Mouse (Mus musculus): ENCODE results near the gene Prcd. TPM values are rescaled to one million over a fixed set of nuclear protein-coding genes. Genes with fewer than 3 reads are reported as not detected.
A peak's percentile ranks its signal among the peaks of the same experiment; 100 is the strongest.

The Prcd gene
- polyA plus RNA-seq, 1 experiment, result 2.8 TPM

GRCm38 (mm10) chr11:116654255-116654821 is 1.0 kb downstream of the Prcd start, which contains the start of gene Cygb:
TSS of gene Cygb (minus strand) at chr11:116654313.
- 8% methylated on average over 28 of the region's 28 CpGs for WGBS
- Histone ChIP-seq H3K4me3 (replicated peaks; ENCODE audit: extremely low read depth, low read depth, low read length) (peak within 1 kb of the TSS; percentile 58), H3K4me1 (ENCODE audit: control insufficient read depth, insufficient read depth, low read length) (peaks cover 16% of the 10 kb centered on the region; the same call in 1 of the 2 replicates)
- no peak for DNase-seq
- no peak for TF ChIP-seq CTCF (IDR thresholded peaks at IDR 0.05; ENCODE audit: insufficient read depth, low read length)
- TF ChIP-seq POLR2A (IDR thresholded peaks at IDR 0.05; ENCODE audit: borderline replicate concordance, extremely low read depth, low read depth, low read length), result no peak

- DNase-seq, result peak; percentile 46
- Histone ChIP-seq H3K4me1 (ENCODE audit: control insufficient read depth, insufficient read depth, low read length) (peaks cover 19% of the 10 kb centered on the region; the same call in 1 of the 2 replicates), H3K4me3 (replicated peaks; ENCODE audit: extremely low read depth, low read depth, low read length) (no peak overlapping the region)
- TF ChIP-seq POLR2A (IDR thresholded peaks at IDR 0.05; ENCODE audit: borderline replicate concordance, extremely low read depth, low read depth, low read length) (no peak), CTCF (IDR thresholded peaks at IDR 0.05; ENCODE audit: insufficient read depth, low read length) (no peak)
- 62% methylated on average over 16 of the region's 16 CpGs for WGBS
Measured at GRCm38 (mm10) chr11:116656348-116657191, 3.2 kb downstream of the Prcd start.

DNA sequence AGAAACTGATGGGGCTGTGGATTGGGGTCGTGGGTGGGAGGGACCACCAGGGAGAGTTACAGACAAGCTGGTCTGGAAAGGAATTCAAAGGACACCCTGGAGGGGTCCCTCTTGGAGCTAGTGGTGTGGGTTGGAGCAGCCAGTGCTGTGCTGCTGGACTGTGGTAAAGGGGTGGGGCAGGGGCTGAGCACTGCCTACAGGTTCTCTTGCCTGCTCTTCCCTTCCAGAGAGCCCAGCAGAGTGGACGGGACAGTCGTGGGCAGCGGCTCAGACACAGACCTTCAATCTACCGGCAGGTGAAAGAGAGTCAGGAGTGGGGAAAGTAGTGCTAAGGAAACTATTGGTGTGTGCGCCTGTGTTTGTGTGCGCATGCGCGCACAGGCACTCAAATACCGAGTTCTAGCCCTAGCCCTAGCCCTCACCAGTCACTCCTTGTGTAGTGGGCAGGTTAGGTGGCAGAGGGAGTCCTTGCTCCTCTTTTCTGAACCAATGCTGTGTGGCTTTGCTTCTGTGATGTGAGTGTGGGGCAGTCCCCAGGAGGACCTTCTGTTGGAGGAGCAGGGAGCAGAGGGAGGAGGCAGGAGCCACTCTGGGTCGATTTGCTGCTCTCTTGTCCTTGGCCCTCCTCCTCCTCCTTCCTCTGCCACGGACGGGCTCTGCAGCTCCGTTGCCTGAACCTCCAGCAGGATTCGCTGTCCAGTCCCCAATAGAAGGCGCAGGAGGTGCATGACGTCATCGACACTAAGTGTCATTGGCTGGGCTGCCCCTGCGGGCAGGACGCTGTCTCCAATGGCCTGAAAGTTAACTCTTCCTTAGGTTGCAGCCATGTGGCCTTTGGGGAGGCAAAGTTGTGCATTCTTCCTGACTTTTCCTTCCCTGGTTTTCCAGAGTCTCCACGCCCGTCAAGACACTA is 4.2 kb downstream of the Prcd start:
- TF ChIP-seq POLR2A (IDR thresholded peaks at IDR 0.05; ENCODE audit: borderline replicate concordance, extremely low read depth, low read depth, low read length) (peak; percentile 95; the same call in 1 of the 2 replicates), CTCF (IDR thresholded peaks at IDR 0.05; ENCODE audit: insufficient read depth, low read length) (no peak)
- peaks cover 21% of the 10 kb centered on the region; the same call in 1 of the 2 replicates for H3K4me1 ChIP-seq (ENCODE audit: control insufficient read depth, insufficient read depth, low read length)
- peak overlapping the region; percentile 38 for H3K4me3 ChIP-seq (replicated peaks; ENCODE audit: extremely low read depth, low read depth, low read length)
- 17% methylated on average over 22 of the region's 22 CpGs for WGBS
- DNase-seq, result peak; percentile 83

GRCm38 (mm10) chr11:116658238-116658637 is 4.9 kb downstream of the Prcd start:
- no peak overlapping the region for H3K4me3 ChIP-seq (replicated peaks; ENCODE audit: extremely low read depth, low read depth, low read length)
- no peak for DNase-seq
- 53% methylated on average over 10 of the region's 10 CpGs for WGBS
- peaks cover 21% of the 10 kb centered on the region; the same call in 1 of the 2 replicates for H3K4me1 ChIP-seq (ENCODE audit: control insufficient read depth, insufficient read depth, low read length)
- no peak for TF ChIP-seq POLR2A (IDR thresholded peaks at IDR 0.05; ENCODE audit: borderline replicate concordance, extremely low read depth, low read depth, low read length)
- TF ChIP-seq CTCF (IDR thresholded peaks at IDR 0.05; ENCODE audit: insufficient read depth, low read length), result no peak

DNA sequence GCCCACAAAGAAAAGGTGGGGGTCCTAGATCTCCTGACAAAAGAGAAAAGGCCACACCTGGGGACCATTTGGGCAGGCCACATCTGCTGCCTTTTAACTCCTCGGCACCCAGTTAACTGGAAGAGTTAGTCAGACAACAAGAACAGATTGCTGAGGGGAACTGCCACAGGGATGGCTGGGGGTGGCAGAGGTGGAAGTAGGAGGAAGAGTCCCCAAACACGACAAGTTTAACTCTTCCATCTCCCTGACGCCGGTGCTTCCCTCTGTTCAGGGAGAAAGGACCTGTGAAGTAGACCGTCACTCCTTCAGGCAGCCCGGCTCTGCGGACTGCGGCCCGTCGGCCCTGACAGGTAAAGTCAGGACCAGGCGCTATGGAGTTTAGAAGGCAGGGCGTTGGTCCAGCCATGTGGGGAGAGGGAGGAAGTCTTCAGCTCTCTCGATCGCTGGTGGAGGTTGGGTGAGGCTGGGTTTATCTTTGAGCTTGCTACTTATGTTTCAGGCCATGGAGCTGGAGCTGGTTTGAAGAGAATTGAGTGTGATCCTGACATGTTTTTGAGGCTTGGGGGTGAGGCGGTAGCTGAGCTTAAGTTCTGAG is 5.8 kb downstream of the Prcd start:
- TF ChIP-seq CTCF (IDR thresholded peaks at IDR 0.05; ENCODE audit: insufficient read depth, low read length) (no peak), POLR2A (IDR thresholded peaks at IDR 0.05; ENCODE audit: borderline replicate concordance, extremely low read depth, low read depth, low read length) (no peak)
- peaks cover 17% of the 10 kb centered on the region; the same call in 1 of the 2 replicates for H3K4me1 ChIP-seq (ENCODE audit: control insufficient read depth, insufficient read depth, low read length)
- no peak for DNase-seq
- no peak overlapping the region for H3K4me3 ChIP-seq (replicated peaks; ENCODE audit: extremely low read depth, low read depth, low read length)
- 82% methylated on average over 15 of the region's 15 CpGs for WGBS

DNA sequence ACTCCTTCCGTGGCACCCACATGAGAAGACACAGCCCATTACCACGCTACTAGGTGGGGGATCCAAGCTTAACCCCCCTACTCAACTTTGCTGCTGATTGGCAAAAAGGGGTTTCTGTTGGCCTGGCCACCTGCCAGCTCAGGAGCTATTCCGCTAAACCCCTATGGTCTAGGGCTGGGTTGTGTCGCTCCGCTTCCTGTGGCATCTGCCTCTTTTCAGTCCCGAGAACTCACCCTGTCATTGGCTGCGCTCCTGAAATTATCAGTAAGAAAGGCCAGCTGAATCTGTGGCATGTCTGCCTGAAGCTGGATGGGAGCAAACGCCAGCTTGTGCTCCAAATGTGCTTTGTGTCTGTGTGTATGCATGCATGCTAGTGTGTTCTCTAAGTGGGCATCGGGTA is 6.8 kb downstream of the Prcd start:
- no peak for TF ChIP-seq CTCF (IDR thresholded peaks at IDR 0.05; ENCODE audit: insufficient read depth, low read length)
- TF ChIP-seq POLR2A (IDR thresholded peaks at IDR 0.05; ENCODE audit: borderline replicate concordance, extremely low read depth, low read depth, low read length), result no peak
- H3K4me3 ChIP-seq (replicated peaks; ENCODE audit: extremely low read depth, low read depth, low read length), result no peak overlapping the region
- WGBS, result 76% methylated on average over 9 of the region's 9 CpGs
- no peak for DNase-seq
- peaks cover 13% of the 10 kb centered on the region; the same call in 1 of the 2 replicates for H3K4me1 ChIP-seq (ENCODE audit: control insufficient read depth, insufficient read depth, low read length)

- TF ChIP-seq POLR2A (IDR thresholded peaks at IDR 0.05; ENCODE audit: borderline replicate concordance, extremely low read depth, low read depth, low read length), result no peak
- TF ChIP-seq CTCF (IDR thresholded peaks at IDR 0.05; ENCODE audit: insufficient read depth, low read length), result no peak
- peaks cover 13% of the 10 kb centered on the region; the same call in 1 of the 2 replicates for H3K4me1 ChIP-seq (ENCODE audit: control insufficient read depth, insufficient read depth, low read length)
- WGBS, result 41% methylated on average over 13 of the region's 13 CpGs
- no peak for DNase-seq
- H3K4me3 ChIP-seq (replicated peaks; ENCODE audit: extremely low read depth, low read depth, low read length), result no peak overlapping the region
Measured at GRCm38 (mm10) chr11:116661291-116661947, 8.1 kb downstream of the Prcd start.

GRCm38 (mm10) chr11:116661948-116662377 is 8.6 kb downstream of the Prcd start:
- H3K4me1 ChIP-seq (ENCODE audit: control insufficient read depth, insufficient read depth, low read length), result peaks cover 15% of the 10 kb centered on the region; the same call in 1 of the 2 replicates
- 49% methylated on average over 8 of the region's 8 CpGs for WGBS
- no peak for TF ChIP-seq CTCF (IDR thresholded peaks at IDR 0.05; ENCODE audit: insufficient read depth, low read length)
- TF ChIP-seq POLR2A (IDR thresholded peaks at IDR 0.05; ENCODE audit: borderline replicate concordance, extremely low read depth, low read depth, low read length), result no peak
- DNase-seq, result no peak
- H3K4me3 ChIP-seq (replicated peaks; ENCODE audit: extremely low read depth, low read depth, low read length), result no peak overlapping the region

Measured in lung, adult 2 months (tissue).